Mouse (Mus musculus) right cerebral cortex, postnatal 10 days (tissue): ENCODE data around the gene Sult2b1.
A peak's percentile ranks its signal among the peaks of the same experiment; 100 is the strongest.

Experiments
- DNase-seq, 2 experiments: peaks; one replicate each; pipeline ENCODE4 v3.0.0; 2021; ENCODE audit warnings: low spot score in 2 of 2

The Sult2b1 gene

DNA sequence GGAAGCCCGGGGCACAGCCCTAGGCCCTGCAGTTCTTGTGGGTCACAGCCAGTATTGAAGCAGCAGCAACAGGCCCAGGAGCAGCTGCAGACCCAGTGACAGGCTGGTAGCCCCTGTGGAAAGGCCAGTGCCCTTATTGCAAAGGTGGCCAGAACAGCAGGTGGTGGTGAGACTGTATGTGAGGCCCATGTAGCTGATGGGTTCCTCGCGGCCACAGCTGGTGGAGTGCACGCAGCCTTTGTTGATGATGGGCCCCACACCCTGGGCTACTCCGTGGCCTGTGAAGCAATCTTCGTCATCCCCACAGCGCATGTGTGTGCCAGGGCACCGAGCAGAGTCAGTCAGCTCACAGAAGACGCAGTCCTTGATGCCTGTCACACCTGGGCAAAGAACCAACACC, 59.3 kb downstream of the Sult2b1 start:
- DNase-seq, result no peak

DNA sequence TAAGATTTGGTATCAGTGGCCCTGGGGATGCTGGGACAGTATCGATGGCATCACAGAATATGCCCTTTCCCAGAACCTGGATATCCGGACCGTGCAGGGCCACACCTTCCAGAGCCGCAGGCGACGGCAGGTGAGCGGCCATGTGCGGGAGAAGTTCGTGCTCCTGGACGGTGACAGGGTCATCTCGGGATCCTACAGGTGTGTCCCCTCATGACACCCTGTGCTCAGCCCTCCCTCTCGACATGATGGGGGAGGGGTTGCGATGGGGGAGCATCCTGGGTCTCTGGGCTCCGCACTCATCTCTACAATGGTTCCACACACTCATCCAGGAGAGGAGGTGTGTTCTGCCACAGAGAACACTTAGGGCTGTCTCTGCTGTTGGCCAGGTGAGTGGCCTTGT, 60.7 kb downstream of the Sult2b1 start:
- DNase-seq, result no peak

DNA sequence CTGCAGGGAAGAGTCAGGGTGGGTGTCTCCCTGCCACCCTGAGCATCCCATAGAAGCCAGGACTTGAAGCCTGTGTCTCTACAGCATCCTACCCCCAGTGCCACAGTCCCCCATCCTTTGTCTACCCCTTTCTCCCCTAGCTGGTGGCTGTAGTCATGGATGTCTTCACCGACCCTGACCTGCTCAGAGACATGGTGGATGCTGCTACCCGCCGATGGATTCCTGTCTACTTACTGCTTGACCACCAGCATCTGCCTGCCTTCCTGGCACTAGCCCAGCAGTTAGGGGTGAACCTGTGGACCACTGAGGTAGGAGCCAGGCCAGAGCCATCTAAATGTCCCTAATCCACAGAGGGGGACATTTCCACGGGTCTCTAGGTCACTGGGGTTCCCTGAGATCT, 61.2 kb downstream of the Sult2b1 start:
- no peak for DNase-seq

DNA sequence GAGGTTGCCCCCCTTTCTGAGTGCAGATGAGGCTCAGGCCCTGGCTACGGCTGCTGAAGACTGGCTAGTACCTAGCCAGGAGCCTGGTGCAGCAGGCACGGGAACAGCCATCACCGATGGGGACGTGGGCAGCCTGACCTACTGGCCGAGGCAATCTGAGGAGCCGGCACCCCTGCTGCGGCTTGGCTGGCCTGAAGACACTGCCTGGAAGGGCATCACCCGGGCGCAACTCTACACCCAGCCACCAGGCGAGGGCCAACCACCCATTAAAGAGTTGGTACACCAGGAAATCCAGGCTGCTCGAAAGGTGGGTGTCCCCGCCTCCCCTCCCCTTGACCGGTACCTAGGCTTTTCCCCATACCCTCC, 62.1 kb downstream of the Sult2b1 start:
- DNase-seq, result no peak

DNA sequence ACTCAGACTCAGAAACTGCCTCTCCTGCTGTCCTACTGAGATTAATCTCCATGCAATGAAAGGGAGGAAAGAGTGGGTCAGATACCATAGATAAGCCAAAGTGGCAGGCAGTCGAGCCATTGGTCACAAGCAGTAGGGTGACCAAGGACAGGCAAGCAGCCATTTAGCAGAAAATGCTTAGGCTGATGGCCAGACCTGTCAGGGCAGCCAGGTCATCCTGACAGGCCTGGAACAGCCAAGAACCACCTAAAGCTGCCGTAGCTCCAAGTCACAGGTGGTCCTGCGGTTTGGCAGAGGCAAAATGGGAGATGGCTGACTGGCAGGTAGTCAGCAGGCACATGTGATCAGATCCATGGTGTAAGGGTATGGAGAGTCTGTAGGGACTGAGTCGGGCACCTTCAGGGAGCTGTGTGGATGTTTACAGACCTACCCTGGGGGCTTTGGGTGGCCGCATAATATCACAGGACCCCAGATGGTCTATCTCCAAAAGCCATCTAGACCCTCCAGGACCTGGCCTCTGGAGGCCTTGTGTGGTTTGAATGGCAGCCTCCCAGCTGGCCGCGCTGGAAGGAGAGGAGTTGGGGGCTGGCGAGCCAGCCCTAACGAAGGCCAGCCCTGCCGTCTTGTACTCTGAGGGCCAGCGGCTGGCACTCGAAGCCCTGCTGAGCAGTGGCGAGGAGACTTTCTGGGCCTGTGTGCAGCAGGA, 62.7 kb downstream of the Sult2b1 start:
- DNase-seq, result no peak

DNA sequence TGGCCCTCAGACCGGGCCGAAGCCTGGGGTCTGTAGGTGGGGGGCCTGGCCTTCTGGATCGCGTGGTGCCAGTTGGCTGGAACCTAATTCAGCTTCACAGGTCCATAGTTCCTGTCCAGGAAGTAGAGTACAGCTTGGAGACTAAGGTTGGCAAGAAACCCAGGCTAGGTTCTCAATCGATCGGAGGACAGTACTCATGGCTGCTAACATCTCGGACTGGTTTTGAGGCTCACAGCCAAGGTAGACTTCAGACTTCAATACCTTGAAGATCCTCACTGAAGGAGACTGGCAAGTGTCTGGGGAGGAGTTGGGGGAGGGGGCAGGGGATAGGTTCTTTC, 63.3 kb downstream of the Sult2b1 start:
- DNase-seq, result no peak

DNA sequence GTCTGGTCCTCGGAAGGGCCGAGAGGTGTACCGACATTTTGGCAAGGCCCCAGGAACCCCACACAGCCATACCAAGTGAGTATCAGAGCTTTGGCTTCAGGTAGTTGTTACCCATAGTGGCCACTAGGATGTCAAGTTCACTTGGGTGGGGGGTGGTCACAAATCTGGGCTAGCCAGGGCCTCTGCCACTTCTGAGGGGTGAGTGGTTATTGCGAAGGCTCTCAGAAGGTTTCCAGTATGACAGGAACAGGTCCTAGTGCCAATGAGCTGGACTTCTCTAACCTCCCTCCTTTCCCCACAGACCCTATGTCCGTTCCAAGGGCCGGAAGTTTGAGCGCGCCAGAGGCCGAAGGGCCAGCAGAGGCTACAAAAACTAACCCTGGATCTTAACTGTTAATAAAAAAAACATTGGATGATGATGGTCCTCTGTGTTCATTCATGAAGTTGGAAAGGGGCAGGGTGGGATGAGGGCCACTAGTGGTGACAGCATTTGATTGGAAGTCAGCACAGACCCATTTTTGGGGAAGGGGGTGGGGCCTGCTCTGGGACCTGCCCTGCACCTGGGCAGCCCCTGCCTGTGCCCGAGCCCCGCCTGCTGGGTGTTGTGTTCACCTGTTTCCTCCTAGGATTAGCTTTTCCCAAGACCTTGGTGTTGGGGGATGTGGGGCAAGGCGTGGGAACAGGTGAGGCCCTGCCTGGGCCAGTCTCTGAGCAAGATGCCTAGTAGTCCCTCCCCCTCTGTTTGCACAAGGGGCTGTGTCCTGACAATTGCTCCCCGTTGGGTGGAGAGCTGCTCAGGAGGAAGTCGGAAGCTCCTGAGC, 63.8 kb downstream of the Sult2b1 start, which contains the start of gene Fam83e:
Gene Fam83e, plus strand, starts transcription at position 800 of the 821 bp plus-strand sequence.
- DNase-seq, result no peak

DNA sequence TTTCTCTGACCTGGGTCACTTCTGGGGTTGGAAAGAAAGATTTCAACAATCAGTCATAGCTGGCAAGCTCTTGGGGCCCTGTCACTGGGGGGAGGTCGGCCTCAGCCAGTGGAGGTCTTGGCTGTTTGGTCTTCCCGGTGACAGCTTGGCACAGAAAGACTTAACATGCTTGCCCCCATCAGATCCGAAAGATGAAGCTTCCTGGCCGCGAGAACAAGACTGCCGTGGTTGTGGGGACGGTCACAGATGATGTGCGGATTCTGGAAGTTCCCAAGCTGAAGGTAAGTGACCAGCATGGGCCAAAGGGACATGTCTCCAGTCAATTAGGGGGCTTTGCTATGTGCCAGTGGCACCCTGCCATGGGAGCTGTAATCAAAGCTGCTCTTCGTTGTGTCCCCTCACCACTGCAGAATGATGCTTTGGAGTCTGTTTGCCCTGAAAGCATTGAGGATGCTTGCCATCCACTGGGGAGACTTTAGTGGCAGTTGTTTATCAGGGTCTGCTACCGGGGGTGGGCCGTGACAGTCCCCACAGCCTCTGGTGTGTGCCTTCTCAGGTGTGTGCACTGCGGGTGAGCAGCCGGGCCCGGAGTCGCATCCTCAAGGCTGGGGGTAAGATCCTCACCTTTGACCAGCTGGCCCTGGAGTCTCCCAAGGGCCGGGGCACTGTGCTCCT, 64.6 kb downstream of the Sult2b1 start:
- DNase-seq, result no peak

DNA sequence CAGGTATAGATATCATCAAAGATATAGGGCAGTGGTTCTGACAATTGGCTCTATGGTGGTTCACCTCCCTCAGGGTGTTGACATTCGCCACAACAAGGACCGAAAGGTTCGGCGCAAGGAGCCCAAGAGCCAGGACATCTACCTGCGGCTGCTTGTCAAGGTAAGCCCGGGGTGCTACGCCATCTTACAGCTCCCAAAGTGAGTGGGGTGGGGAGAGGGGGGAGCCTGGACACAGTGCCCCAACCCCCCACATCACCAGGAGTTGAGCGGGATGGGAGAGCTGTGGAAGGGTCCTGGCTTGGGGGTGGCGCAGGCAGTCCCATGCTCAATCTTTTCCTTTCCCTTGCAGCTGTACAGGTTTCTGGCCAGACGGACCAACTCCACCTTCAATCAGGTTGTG, 65.3 kb downstream of the Sult2b1 start:
- no peak for DNase-seq

DNA sequence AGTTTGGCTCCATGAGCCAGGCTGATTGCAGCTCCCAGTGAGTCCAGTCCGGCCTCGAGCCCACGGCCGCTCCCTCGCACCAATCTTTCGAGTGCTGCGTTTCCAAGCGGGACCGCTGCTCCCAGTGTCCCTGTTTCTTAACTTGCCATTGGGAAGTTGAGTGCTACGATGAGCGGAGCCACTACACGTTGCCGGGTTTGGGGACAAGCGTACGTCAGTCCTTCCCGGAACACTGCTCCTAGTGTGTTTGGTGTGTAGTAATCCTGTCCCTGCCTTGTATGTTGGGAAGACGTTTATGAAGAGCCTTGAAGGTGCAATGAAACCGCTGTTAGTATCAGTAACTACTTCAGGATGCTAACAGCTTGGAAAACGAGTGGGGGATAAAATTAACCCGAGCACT, 66.1 kb downstream of the Sult2b1 start:
- DNase-seq, result no peak

DNA sequence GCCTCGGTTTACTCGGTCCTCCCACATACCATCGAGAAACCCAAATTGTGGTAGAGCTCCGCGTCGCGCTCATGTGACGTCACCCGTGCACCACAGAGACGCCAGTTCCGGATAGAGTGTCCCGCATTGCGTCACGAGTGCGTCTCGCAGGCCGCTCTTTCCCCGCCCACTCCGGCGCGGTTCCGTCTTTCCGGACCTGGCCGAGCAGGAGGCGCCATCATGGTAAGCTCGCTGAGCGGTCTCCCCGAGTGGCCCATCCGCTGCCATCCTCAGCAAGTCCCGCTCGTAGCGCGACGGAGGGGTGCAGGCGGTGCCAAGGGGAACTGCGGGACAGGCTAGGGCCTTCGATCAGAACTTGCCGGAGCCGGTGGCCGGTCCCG, 66.6 kb downstream of the Sult2b1 start, which contains the start of gene Sphk2:
Gene Sphk2, minus strand, starts transcription at position 85 of the 380 bp plus-strand sequence.
- DNase-seq, result peak; percentile 100

DNA sequence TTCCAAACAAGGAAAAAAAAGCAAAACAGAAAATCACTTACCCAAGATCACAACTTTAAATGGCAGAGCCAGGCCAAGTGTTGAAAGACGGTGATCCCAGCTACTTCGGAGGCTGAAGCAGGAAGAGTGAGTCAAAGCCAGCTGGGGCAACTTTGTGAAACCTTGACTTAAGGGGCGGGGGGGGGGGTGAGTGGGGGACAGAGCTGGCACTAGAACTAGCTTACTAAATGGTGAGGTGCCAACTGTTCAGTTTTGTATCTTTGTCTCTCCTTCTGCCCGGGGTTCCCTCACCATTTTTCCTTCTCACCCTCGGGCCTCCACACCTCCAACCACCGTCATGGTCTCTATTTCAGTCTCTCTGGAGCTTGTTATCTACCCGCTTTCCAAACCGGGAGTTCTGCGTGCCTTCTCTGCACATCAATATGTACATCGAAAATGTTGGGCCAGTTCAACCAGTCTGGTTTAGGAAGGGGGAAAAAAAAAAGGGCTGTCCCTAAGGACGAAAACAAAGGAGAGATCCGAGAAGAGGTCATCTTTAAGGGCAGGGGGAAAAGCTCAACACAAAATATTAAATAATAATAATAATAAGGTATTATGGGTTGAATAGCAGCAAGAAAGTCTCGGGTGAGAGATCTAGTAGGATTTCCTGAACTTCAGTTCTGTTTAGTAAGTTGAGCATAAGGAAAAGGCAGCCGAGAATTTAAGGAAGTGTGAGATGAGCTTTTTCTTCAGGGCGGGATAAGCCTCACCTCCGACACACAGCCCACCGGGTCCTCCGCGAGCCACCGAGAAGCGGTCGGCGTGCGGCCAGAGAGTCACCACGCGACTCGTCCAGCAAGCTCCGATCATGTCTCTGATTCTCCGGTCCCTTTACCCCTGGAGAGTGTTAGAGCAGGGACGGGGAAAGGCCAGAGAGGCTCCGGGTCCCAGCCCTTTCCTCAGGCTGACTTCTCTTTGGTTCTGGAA, 67.2 kb downstream of the Sult2b1 start:
- no peak for DNase-seq

DNA sequence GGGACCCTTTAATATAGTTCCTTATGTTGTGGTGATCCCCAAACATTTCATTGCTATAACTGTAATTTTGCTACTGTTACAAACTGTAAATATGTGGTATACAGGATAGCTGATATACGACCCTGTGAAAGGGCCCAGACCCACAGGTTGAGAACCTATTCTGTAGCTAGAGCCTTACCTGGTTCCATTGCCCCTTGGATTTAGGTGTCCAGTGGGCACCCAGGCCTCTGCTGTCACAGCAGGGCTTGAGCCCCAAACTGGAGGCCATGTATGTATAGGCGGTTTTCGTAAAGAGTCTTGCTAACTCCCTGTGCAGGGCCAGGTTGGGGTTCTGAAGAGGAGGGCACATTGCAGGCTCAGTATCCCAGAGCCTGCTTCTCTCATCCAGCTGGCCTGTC, 68.0 kb downstream of the Sult2b1 start:
- no peak for DNase-seq

DNA sequence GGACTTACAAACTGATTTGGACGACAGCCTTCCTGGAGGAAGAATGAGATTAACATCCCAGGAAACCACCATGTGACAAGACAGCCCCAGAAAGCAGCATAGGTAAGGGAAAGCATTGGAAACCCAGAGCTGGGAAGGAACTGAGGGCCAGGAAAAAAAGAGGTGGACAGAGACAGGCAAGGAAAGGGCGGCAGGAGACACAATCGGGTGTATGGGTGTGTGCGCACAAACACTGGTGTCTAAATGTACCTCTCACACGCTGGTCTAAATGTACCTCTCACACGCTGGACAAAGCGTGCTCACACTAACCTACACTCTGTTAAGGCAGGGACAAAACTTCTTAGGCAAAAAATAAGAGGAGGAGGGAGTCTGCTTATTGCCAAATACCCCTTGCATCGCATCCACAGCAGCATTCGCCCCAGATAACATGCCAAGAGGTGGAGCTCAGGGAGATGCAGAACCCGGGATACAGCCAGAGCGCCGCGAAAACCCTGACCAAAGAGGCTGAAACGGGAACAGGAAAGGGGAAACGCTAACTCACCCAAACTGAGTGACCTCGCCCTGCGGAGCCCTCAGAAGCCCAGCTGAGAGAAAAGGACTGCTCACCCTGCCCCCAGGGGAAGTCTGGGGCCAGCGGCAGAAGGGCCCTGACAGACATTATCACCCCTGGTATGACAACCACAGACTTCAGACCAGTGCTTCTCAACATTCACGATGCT, 68.6 kb downstream of the Sult2b1 start:
- peak; percentile 62 to 64 for DNase-seq

DNA sequence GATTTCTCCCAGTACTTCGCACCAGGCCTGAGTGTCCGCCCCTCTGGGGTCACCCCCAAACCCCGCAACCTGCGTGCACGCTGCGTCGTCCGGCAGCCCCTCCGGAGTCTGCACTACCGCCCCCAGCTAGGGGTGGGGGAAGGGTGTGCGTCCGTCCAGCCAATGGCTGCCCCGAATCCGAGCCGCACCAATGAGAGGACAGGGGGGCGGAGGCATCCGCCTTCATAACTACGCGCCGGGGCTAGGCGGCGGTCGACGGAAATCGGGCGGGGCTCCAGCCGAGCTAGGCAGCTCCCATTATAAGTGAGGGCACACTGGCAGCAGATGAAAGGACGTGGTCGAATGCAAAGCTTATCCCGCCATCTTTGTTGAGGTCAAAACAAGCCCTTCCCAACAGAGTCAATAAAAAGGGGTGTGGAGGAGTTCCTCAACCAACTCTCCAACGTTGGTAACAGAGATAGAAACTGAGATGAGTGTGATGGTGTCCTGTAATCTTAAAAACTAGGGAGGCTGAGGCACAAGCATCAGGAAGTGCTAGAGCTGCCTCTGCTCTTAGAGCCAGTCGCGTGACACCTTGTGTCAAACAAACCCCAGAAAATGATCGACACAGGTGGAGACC, 69.3 kb downstream of the Sult2b1 start, which contains the start of gene Rpl18:
Gene Rpl18, plus strand, starts transcription at position 368 of the 619 bp plus-strand sequence.
- peak; percentile 99 for DNase-seq

DNA sequence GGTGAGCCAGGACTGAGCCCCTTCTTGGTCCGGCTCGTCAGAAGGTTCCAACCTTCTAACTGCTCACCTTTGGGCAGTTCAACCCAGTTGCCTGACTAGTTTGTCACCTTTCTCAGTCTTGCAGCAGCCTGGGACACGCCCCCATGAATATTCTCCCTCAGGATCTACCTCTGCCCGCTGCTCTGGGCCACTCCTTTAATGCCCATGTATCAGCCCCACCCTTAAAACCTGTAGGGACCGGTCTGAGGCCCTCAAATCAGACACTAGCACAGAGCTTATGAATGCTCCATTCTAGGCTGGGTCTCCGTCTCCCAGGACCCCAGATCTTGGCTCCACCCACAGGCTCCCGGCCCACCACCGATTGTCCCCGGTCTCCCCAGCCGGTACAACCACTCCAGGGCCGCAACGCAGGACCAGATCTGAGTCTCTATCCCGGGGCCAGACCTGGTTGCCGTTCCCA, 69.8 kb downstream of the Sult2b1 start:
- DNase-seq, result peak in 1 of 2 experiments; percentile 28

DNA sequence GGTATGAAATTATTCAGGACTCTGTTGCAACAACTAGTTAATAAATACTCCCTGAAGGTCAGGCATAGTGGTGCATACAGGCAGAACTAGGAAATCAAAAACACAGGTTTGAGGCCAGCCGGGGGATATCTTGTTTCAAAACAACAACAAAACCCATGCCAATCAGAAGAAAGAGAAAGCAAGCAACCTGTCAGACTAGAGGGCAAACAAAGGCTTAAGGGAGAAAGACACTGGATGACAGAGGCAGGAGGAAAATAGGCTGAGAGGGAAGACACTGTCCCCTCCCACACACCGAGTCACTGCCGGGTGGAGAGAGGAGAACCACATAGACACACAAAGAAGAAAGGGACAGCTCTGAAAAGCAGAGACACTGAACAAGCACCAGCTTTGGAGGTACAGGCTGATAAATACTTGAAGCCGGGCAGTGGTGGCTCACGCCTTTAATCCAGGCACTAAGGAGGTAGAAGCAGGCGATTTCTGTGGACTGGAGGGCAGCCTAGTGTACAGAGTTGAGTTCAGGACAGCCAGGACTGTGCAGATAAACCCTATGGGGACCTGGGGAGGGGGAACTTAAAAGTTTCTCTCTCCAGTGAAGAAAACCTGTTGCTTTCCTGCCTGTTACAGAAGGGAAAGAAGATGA, 70.5 kb downstream of the Sult2b1 start:
- no peak for DNase-seq

DNA sequence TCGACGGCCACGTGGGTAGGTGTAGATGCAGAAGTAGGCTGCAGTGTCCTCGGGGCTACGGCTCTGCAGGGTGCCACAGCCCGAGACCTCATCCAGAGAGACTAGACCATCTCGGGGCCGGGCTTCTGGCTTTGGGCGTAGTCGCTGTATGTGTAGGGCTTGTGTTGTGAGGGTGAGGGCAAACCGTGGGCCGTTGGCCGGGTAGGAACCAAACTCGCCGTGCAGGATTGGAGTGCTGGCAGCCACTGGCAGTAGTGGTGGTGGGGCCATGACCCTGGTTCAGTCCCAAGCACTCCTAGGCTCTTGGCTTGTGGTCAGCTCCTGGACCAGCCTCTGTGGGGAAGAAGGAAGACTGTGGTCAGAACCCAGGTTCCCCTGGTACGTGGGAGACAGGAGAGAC, 71.1 kb downstream of the Sult2b1 start:
- peak in 1 of 2 experiments; percentile 53 for DNase-seq

DNA sequence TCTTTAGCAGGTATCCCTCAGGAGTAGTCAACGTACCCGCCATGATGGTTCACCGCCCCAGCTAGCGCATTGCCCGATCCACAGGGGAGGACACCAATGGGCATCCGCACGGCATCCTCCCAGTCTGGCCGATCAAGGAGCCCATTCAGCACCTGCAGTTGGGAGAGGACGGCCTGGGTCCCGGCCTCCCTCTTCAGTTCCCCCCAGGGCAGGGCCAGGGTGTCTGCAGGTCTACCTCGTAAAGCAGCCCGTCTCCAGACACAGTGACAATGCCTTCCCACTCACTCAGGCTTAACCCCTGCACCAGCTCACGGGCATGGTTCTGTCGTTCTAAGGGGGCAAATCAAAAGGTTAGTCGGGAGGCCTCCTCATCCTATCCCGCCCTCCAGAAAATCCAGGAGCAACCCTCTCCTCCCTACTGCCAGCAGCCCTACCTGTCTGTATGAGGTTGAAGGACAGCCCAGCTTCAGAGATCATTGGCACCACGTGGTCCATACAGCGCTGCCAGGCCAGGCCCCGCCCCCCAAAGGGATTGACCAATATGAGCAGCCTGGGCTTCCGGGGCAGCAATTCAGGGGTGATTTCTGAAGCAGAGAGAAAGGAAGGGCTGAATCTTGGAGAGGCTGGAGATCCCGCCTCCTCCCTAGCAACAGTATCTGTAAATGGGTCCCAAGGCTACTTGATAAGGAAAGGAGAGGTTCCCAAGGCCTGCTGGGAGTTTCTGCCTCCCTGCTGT, 72.3 kb downstream of the Sult2b1 start:
- DNase-seq, result peak in 1 of 2 experiments; percentile 58
